Mouse (Mus musculus) liver, embryonic 16.5 days (tissue): ENCODE measurements around the gene Snx4. TPM values are rescaled to one million over a fixed set of nuclear protein-coding genes. Genes with fewer than 3 reads are reported as not detected.

Source experiments
- ATAC-seq: fragments of 200-750 bp; cut with Nextera tagmentation; 2 replicates; pipeline ENCODE4 v1.8.0; 2017; ENCODE audit warnings: low read depth, mild to moderate bottlenecking, moderate number of reproducible peaks, moderate library complexity
- H3K27ac ChIP-seq: fragments of 300-500 bp; sonication (generic); 2 replicates; pipeline ENCODE4 v1.5.1; 2014; ENCODE audit warnings: mild to moderate bottlenecking, low read length
- H3K27me3 ChIP-seq: fragments of 300-500 bp; sonication (generic); 2 replicates; pipeline ENCODE4 v1.6.1; 2014; ENCODE audit warnings: low read depth, low read length, mixed read lengths; ENCODE audit not compliant: control insufficient read depth, insufficient read depth
- H3K36me3 ChIP-seq: fragments of 300-500 bp; sonication (generic); 2 replicates; pipeline ENCODE4 v1.6.1; 2014; ENCODE audit warnings: mild to moderate bottlenecking; ENCODE audit not compliant: control insufficient read depth, insufficient read depth
- H3K4me1 ChIP-seq: fragments of 300-500 bp; sonication (generic); 2 replicates; pipeline ENCODE4 v1.6.1; 2014; ENCODE audit warnings: low read depth, low read length, mixed read lengths; ENCODE audit not compliant: control insufficient read depth
- H3K4me2 ChIP-seq: fragments of 300-500 bp; sonication (generic); 2 replicates; pipeline ENCODE4 v1.6.1; 2014; ENCODE audit warnings: low read depth, low read length, mixed read lengths
- H3K4me3 ChIP-seq: fragments of 300-500 bp; sonication (generic); 2 replicates; pipeline ENCODE4 v1.5.1; 2014; ENCODE audit warnings: low read depth, mild to moderate bottlenecking, low read length
- H3K9ac ChIP-seq: fragments of 300-500 bp; sonication (generic); 2 replicates; pipeline ENCODE4 v1.6.1; 2014; ENCODE audit warnings: low read depth, low read length
- H3K9me3 ChIP-seq: fragments of 300-500 bp; sonication (generic); replicated peaks from 2 replicates; pipeline ENCODE4 v1.6.1; 2016; ENCODE audit warnings: low read length; ENCODE audit not compliant: control insufficient read depth
- WGBS: fragments of 180-500 bp; shearing (Covaris S2); extraction: QIAGEN DNeasy Blood & Tissue Kit; methylation state at CpG from one replicate; pipeline ENCODE4 v1.1.7; 2014; ENCODE audit not compliant: insufficient replicate concordance; 5-methylcytosine and 5-hydroxymethylcytosine counted together
- polyA plus RNA-seq: library from polyadenylated mRNA; unstranded; fragments of >200 nt; fragmentation: Nextera tagmentation; extraction: Ambion mirVana; gene quantifications from 2 replicates; pipeline ENCODE4 v1.2.1, GENCODE M21; 2015

Gene Snx4
- polyA plus RNA-seq, 1 experiment from 2014 or later, result 20.4 TPM

DNA sequence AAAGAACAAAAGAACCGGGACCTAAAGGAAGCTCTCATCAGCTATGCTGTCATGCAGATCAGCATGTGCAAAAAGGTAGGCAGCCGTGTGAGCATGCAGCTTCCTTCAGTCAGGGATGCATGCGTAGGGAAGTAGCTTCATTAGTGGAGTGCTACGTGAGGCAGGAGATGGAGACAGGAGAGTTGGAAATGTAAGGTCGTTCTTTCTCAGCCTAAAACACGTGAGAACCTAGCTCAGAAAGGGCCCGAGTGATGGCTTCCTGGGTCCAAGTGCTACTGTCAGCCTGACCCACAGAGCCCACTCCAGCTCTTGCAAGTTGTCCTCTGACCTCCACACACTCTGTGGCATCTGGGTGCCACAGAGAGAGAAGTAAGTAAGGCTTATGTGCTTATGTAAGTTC is 43.4 kb downstream of the Snx4 start:
- Histone ChIP-seq H3K4me2 (no peak overlapping the region), H3K27me3 (no peaks in the 10 kb centered on the region), H3K4me3 (no peak overlapping the region), H3K36me3 (peaks cover 27% of the 10 kb centered on the region), H3K27ac (no peak overlapping the region), H3K9me3 (no peaks in the 10 kb centered on the region), H3K9ac (no peak overlapping the region), H3K4me1 (no peaks in the 10 kb centered on the region)
- WGBS, result 82% methylated on average over 7 of the region's 7 CpGs
- no peak for ATAC-seq

DNA sequence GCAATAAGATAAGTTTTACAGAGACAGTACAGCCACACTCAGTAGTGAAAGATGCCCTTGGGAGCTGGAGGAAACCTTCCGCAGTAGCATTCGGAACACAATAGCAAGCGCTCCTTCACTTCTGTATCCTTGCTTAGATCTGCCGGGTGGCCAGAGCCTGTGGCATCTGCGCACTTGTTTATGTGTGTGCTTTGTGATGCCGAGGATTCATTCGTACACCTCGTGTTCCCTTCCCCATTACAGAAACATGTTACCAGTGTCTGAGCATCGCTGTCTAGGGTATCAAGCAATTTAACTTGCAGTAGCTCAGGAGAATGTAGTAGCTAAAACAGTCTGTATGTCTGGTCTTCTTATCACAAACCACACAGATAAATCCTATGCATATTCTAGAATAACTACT is 44.1 kb downstream of the Snx4 start:
- peaks cover 27% of the 10 kb centered on the region for H3K36me3 ChIP-seq
- H3K4me1 ChIP-seq, result no peaks in the 10 kb centered on the region
- no peak overlapping the region for H3K4me2 ChIP-seq
- H3K27me3 ChIP-seq, result no peaks in the 10 kb centered on the region
- ATAC-seq, result no peak
- H3K4me3 ChIP-seq, result no peak overlapping the region
- H3K27ac ChIP-seq, result no peak overlapping the region
- 84% methylated on average over 9 of the region's 9 CpGs for WGBS
- no peaks in the 10 kb centered on the region for H3K9me3 ChIP-seq
- H3K9ac ChIP-seq, result no peak overlapping the region

GRCm38 (mm10) chr16:33297493-33297892 is 46.3 kb downstream of the Snx4 start:
- H3K27me3 ChIP-seq, result no peaks in the 10 kb centered on the region
- no peak overlapping the region for H3K9ac ChIP-seq
- WGBS, result 70% methylated on average over 1 of the region's 1 CpGs
- H3K9me3 ChIP-seq, result no peaks in the 10 kb centered on the region
- no peaks in the 10 kb centered on the region for H3K4me1 ChIP-seq
- no peak overlapping the region for H3K4me3 ChIP-seq
- no peak overlapping the region for H3K4me2 ChIP-seq
- peaks cover 13% of the 10 kb centered on the region for H3K36me3 ChIP-seq
- no peak overlapping the region for H3K27ac ChIP-seq
- ATAC-seq, result no peak

DNA sequence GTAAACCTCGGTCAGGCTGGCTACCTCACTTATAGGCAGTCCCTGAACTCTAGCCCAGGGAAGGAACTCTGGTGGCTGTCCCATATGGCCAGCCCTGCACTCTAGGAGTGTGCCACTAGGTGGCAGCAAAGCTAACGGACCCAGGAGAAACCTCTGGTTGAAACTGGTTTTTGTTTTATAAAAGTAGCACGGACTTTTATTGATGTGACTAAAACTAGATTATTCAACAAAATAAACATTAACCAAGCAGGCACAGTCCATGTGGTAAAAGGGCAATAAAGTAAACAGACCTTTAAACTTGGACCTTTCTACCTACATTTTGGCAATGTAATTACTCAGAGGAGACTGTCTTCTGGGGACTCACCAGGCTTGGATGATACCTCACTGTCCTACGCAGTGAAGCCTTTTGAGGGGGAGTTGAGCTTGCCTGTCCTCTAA is 55.4 kb downstream of the Snx4 start:
- H3K9ac ChIP-seq, result no peak overlapping the region
- 5% methylated on average over 4 of the region's 4 CpGs for WGBS
- peak; percentile 56 for ATAC-seq
- H3K27me3 ChIP-seq, result no peaks in the 10 kb centered on the region
- no peaks in the 10 kb centered on the region for H3K4me1 ChIP-seq
- H3K36me3 ChIP-seq, result no peaks in the 10 kb centered on the region
- no peak overlapping the region for H3K27ac ChIP-seq
- no peak overlapping the region for H3K4me3 ChIP-seq
- no peak overlapping the region for H3K4me2 ChIP-seq
- no peaks in the 10 kb centered on the region for H3K9me3 ChIP-seq

- no peaks in the 10 kb centered on the region for H3K27me3 ChIP-seq
- H3K27ac ChIP-seq, result no peak overlapping the region
- 66% methylated on average over 7 of the region's 7 CpGs for WGBS
- H3K4me3 ChIP-seq, result no peak overlapping the region
- ATAC-seq, result no peak
- H3K9ac ChIP-seq, result no peak overlapping the region
- no peaks in the 10 kb centered on the region for H3K9me3 ChIP-seq
- H3K36me3 ChIP-seq, result no peaks in the 10 kb centered on the region
- H3K4me1 ChIP-seq, result no peaks in the 10 kb centered on the region
- H3K4me2 ChIP-seq, result no peak overlapping the region
Observed at GRCm38 (mm10) chr16:33307761-33308160, 56.5 kb downstream of the Snx4 start.

DNA sequence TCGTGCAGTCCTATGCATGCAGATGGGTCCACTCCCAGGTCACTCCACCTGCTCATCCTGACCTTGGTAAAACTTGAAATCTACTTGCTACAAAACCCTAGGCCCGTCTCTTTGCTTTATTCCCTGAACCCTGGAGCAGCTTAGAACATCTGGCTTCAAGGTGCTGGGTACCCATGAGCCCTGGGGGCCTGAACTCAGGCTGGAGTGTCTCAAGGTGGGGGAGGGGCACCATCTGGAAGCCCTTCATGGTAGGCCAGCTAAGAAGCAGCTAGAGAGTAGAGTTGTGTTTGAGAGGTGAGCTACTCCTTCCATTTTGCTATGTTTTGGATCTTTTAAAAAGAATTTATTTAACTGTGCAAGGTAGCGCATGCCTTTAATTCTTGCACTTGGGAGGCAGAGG is 57.8 kb downstream of the Snx4 start:
- ATAC-seq, result no peak
- Histone ChIP-seq H3K9ac (no peak overlapping the region), H3K9me3 (no peaks in the 10 kb centered on the region), H3K27ac (no peak overlapping the region), H3K4me1 (no peaks in the 10 kb centered on the region), H3K4me3 (no peak overlapping the region), H3K36me3 (no peaks in the 10 kb centered on the region), H3K27me3 (no peaks in the 10 kb centered on the region), H3K4me2 (no peak overlapping the region)
- 72% methylated on average over 3 of the region's 3 CpGs for WGBS

GRCm38 (mm10) chr16:33315611-33316010 is 64.4 kb downstream of the Snx4 start:
- no peak for ATAC-seq
- H3K27me3 ChIP-seq, result no peaks in the 10 kb centered on the region
- H3K36me3 ChIP-seq, result no peaks in the 10 kb centered on the region
- H3K27ac ChIP-seq, result no peak overlapping the region
- H3K4me1 ChIP-seq, result no peaks in the 10 kb centered on the region
- no peak overlapping the region for H3K4me2 ChIP-seq
- WGBS, result 50% methylated on average over 4 of the region's 4 CpGs
- no peak overlapping the region for H3K9ac ChIP-seq
- no peaks in the 10 kb centered on the region for H3K9me3 ChIP-seq
- H3K4me3 ChIP-seq, result no peak overlapping the region

- no peak overlapping the region for H3K4me2 ChIP-seq
- no peak overlapping the region for H3K9ac ChIP-seq
- no peak for ATAC-seq
- no peak overlapping the region for H3K27ac ChIP-seq
- H3K27me3 ChIP-seq, result no peaks in the 10 kb centered on the region
- no peaks in the 10 kb centered on the region for H3K9me3 ChIP-seq
- 42% methylated on average over 3 of the region's 3 CpGs for WGBS
- no peaks in the 10 kb centered on the region for H3K4me1 ChIP-seq
- H3K36me3 ChIP-seq, result no peaks in the 10 kb centered on the region
- H3K4me3 ChIP-seq, result no peak overlapping the region
Observed at GRCm38 (mm10) chr16:33317646-33318045, 66.4 kb downstream of the Snx4 start.

- Histone ChIP-seq H3K27me3 (no peaks in the 10 kb centered on the region), H3K9ac (no peak overlapping the region), H3K27ac (no peak overlapping the region), H3K36me3 (no peaks in the 10 kb centered on the region), H3K9me3 (no peaks in the 10 kb centered on the region), H3K4me1 (no peaks in the 10 kb centered on the region), H3K4me2 (no peak overlapping the region), H3K4me3 (no peak overlapping the region)
- WGBS, result 66% methylated on average over 7 of the region's 7 CpGs
- peak; percentile 58 for ATAC-seq
Observed at GRCm38 (mm10) chr16:33318059-33318458, 66.8 kb downstream of the Snx4 start.
